Mouse (Mus musculus) olfactory bulb, adult 2 months (tissue): ENCODE data around the gene Gm17657.

Source experiments
- CTCF ChIP-seq: fragments of 200-500 bp; IDR thresholded peaks from 2 replicates; pipeline ENCODE4 v1.5.1; 2012; ENCODE audit warnings: low read depth, mild to moderate bottlenecking, low read length, moderate library complexity; ENCODE audit not compliant: insufficient read depth
- POLR2A ChIP-seq: fragments of 200-500 bp; IDR thresholded peaks from 2 replicates; pipeline ENCODE4 v1.6.1; 2012; ENCODE audit warnings: mild to moderate bottlenecking, low read depth, low read length, moderate library complexity; ENCODE audit not compliant: insufficient read depth

- no peak for TF ChIP-seq POLR2A
- TF ChIP-seq CTCF: no peak
These were observed 66.8 kb downstream of the Gm17657 start for GRCm38 (mm10) chr17:29482632-29483031.
